Mouse (Mus musculus) testis, adult 2 months (tissue): Measurements from ENCODE around the gene Gtpbp8. TPM values are rescaled to one million over a fixed set of nuclear protein-coding genes. Genes with fewer than 3 reads are reported as not detected.

ENCODE experiments used
- H3K27ac ChIP-seq: fragments of 200-500 bp; 2 replicates; pipeline ENCODE4 v1.5.1; 2012; ENCODE audit warnings: low read depth, low read length; ENCODE audit not compliant: control insufficient read depth, insufficient read depth
- H3K27me3 ChIP-seq: fragments of 200-500 bp; 2 replicates; pipeline ENCODE4 v1.6.1; 2012; ENCODE audit warnings: mild to moderate bottlenecking, low read length, moderate library complexity; ENCODE audit not compliant: control insufficient read depth, insufficient read depth
- H3K36me3 ChIP-seq: fragments of 200-500 bp; 2 replicates; pipeline ENCODE4 v1.6.1; 2012; ENCODE audit warnings: mild to moderate bottlenecking, low read length; ENCODE audit not compliant: control insufficient read depth, insufficient read depth
- H3K4me1 ChIP-seq: fragments of 200-500 bp; 2 replicates; pipeline ENCODE4 v1.6.1; 2012; ENCODE audit warnings: low read length; ENCODE audit not compliant: control insufficient read depth, insufficient read depth
- H3K4me3 ChIP-seq: fragments of 200-500 bp; 2 replicates; pipeline ENCODE4 v1.5.1; 2012; ENCODE audit warnings: low read depth, mild to moderate bottlenecking, low read length, moderate library complexity, mixed read lengths; ENCODE audit not compliant: control insufficient read depth
- CTCF ChIP-seq: fragments of 200-500 bp; IDR thresholded peaks from 2 replicates; pipeline ENCODE4 v1.5.1; 2012; ENCODE audit warnings: low read depth, mild to moderate bottlenecking, inconsistent platforms, low read length, moderate library complexity; ENCODE audit not compliant: control insufficient read depth, insufficient read depth, insufficient replicate concordance
- POLR2A ChIP-seq: fragments of 200-500 bp; IDR thresholded peaks from 2 replicates; pipeline ENCODE4 v1.6.1; 2012; ENCODE audit warnings: low read depth, mild to moderate bottlenecking, inconsistent platforms, low read length, moderate library complexity; ENCODE audit not compliant: control insufficient read depth
- polyA plus RNA-seq: library from polyadenylated mRNA; depleted of rRNA; stranded (reverse); fragments of >200 nt; gene quantifications from 2 replicates; pipeline ENCODE4 v1.2.3, GENCODE M21; 2012

Gtpbp8 gene
- polyA plus RNA-seq, 1 experiment: 2.8 TPM

DNA sequence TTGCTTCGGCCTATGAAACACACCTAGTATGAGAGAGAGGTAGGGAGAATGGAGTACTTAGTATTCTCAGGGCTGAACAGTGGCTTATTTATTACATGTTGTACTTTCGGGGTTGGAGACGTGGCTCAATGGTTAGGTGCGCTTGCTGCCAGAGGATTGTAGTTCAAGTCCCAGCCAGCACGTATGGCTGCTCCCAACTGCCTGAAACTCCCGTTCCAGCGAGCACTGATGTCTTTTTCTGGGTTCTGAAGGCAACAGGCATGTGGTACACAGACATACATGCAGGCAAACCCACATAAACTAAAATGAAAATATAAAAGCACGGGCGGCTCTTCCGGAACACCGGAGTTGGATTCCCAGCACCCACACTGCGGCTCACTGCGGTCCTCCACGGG lies 695 bp downstream of the Gtpbp8 start:
- Histone ChIP-seq H3K27me3 (no peaks in the 10 kb centered on the region), H3K27ac (peak overlapping the region; percentile 97), H3K4me3 (peak overlapping the region; percentile 99), H3K4me1 (peaks cover 5% of the 10 kb centered on the region; the same call in 1 of the 2 replicates), H3K36me3 (no peaks in the 10 kb centered on the region)
- TF ChIP-seq POLR2A (no peak), CTCF (no peak)

DNA sequence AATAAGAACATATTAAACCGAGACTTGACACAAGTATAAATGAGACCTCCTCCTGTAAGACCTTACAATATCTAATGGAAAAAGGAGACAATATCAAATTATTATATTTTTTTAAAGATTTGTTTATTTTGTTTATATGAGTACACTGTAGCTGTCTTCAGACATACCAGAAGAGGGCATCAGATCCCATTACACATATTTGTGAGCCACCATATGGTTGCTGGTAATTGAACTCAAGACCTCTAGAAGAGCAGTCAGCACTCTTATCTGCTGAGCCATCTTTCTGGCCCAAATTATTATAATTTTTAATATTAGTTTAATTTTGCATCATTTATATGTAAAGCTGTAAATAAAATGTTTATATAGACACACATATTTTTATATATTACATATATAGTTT lies 3.4 kb downstream of the Gtpbp8 start:
- H3K27me3 ChIP-seq: no peaks in the 10 kb centered on the region
- H3K4me1 ChIP-seq: peaks cover 5% of the 10 kb centered on the region; the same call in 1 of the 2 replicates
- H3K27ac ChIP-seq: no peak overlapping the region
- no peaks in the 10 kb centered on the region for H3K36me3 ChIP-seq
- no peak overlapping the region for H3K4me3 ChIP-seq
- TF ChIP-seq POLR2A (no peak), CTCF (no peak)

DNA sequence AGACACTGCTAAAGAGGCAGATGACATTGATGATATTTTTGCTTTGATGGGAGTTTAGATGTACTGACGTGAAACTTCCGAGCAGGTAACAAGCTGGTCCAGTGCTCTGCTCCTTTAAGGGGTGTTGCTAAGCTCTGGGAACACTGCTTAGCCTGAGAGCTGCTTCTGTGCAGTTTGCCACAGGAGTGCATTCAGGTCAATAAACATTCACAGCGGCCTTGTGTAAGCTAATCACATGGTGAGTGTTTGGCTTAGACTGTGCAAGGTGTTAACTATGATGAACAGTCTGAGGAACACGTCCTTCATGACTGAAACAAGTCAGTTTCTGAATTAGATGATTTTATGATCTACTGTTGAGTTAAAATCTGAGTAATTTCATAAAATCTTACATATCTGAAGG lies 10.0 kb downstream of the Gtpbp8 start:
- Histone ChIP-seq H3K27ac (no peak overlapping the region), H3K4me3 (no peak overlapping the region), H3K4me1 (no peaks in the 10 kb centered on the region), H3K36me3 (peaks cover 4% of the 10 kb centered on the region), H3K27me3 (no peaks in the 10 kb centered on the region)
- TF ChIP-seq CTCF: no peak
- no peak for TF ChIP-seq POLR2A

DNA sequence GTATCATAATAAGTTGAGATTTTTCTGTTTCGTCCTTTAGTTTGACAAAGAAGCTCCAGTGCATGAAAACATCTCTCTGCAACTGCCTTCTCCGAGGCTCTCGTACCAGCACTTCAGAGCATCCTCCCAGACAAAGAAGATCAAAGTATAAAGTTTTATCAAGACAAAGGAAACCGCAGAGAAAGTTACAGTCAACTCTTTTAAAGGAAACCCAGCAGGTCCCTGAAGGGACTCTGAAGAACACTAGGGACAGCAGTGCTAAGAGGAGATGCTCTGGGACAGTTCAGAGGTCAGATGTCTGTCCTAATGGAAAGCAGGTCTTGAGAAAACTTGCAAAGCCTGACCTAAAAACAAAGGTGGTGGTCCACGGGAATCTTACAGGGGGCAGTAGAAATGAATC lies 10.5 kb downstream of the Gtpbp8 start:
- Histone ChIP-seq H3K36me3 (peaks cover 6% of the 10 kb centered on the region), H3K4me1 (no peaks in the 10 kb centered on the region), H3K27ac (no peak overlapping the region), H3K27me3 (no peaks in the 10 kb centered on the region), H3K4me3 (no peak overlapping the region)
- no peak for TF ChIP-seq POLR2A
- TF ChIP-seq CTCF: no peak

DNA sequence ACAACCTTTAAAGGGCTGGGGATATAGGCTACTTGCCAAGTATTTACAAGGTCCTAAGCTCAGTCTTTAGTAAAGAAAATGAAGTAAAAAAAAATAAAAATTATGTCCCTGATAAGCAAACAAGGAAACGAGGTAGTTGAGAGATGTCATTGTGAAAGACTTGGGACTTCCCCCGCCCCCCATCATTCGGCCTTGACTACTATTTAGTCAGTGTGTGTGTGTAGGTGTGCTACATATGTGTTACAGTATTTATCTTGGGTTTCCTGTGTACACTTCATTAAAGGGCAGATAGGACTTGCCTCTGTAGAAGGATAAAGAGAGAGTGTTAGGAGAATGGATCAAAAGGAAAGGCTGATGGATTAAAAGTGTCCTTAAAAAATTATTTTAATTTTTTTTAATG lies 12.1 kb downstream of the Gtpbp8 start:
- H3K4me3 ChIP-seq: no peak overlapping the region
- peaks cover 6% of the 10 kb centered on the region for H3K36me3 ChIP-seq
- H3K4me1 ChIP-seq: no peaks in the 10 kb centered on the region
- H3K27me3 ChIP-seq: no peaks in the 10 kb centered on the region
- H3K27ac ChIP-seq: no peak overlapping the region
- TF ChIP-seq POLR2A (no peak), CTCF (no peak)

DNA sequence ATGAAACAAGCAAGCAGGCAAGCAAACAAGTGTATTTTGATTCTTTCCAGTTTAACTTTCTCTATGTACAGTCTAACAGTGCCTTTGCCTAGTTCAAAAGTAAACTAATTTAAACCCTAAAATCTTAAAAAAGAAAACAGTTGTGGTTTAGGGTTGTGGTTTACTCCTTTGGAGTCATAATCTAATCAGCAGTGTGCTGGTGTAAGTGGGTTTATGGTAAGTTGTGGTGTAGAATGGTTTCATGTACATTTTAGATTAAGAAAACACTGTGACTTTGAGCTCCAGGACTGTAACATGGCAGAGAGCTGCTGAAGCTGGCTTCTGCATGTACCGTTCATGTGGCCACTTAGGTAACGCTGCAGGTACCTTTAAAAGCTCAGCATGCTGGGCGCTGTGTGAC lies 18.6 kb downstream of the Gtpbp8 start:
- no peak overlapping the region for H3K4me3 ChIP-seq
- peaks cover 6% of the 10 kb centered on the region for H3K4me1 ChIP-seq
- no peak overlapping the region for H3K27ac ChIP-seq
- no peaks in the 10 kb centered on the region for H3K27me3 ChIP-seq
- TF ChIP-seq POLR2A (no peak), CTCF (no peak)
- peaks cover 4% of the 10 kb centered on the region for H3K36me3 ChIP-seq

DNA sequence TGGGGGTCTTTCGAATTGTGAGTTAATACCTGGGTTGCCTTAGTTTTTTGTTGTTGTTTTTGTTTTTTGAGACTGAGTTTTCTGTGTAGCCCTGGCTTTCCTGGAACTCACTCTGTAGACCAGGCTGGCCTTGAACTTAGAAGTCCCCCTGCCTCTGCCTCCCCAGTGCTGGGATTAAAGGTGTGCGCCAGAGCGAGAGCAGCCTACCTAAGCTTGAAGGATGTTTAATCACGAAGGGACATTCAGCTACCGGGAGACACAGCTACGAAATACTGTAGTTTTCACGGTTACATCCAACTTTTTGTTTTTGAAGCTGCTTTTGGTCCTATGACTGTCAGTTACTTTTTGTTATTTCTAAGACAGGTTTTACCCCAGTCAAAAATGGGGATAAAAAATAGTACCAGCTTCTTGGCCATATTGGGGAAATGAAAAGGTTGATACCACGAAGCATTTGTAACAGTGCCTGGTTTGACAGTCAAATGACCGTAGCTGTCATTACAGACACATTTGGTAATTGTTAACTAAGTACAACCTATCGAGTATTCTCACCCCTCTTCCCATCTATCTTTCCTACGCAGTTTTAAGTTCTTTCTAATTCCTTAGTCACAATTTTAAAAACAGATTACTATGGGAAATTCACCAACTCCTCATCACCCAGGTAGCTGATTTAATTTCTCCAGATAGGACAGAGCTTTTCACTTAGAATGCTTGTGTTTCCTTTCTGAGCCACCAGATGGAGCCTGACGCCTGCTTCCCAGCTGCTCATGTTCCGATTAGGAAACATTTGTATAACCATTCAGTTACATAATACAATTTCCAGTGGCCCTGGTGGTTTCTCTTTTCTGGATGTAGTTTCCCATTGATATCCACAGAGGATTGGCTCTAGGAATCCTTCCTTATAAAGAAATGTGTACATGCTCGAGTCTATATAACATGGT lies 20.6 kb downstream of the Gtpbp8 start:
- Histone ChIP-seq H3K4me1 (peaks cover 6% of the 10 kb centered on the region), H3K4me3 (peak overlapping the region; percentile 28; the same call in 1 of the 2 replicates), H3K27me3 (no peaks in the 10 kb centered on the region), H3K27ac (peak overlapping the region; percentile 34; the same call in 1 of the 2 replicates), H3K36me3 (no peaks in the 10 kb centered on the region; the same call in 1 of the 2 replicates)
- TF ChIP-seq POLR2A (no peak), CTCF (no peak)
